In genomic region chr1:171193093-171193840, GRCm38 (mm10) we compare ENCODE assay signal across 8 mouse cellular contexts. TPM values are rescaled to one million over a fixed set of nuclear protein-coding genes. Genes with fewer than 3 reads are reported as not detected.
A peak's percentile ranks its signal among the peaks of the same experiment; 100 is the strongest.
DNase-seq lines count a peak whose midpoint lies in the region; ATAC-seq lines count a peak whose summit lies in the region.

No protein-coding gene starts in this region.

- peak; percentile 45; the same call in 1 of the 2 replicates for ATAC-seq in frontal cortex, adult (ENCODE audit: low TSS enrichment)
- peak; percentile 48 for ATAC-seq in midbrain, embryonic 13.5 days
- ATAC-seq in erythroblast, adult 5-6 weeks (replicated peaks; ENCODE audit: low FRiP score, poor library complexity, severe bottlenecking), result no peak

- no peaks in the 10 kb centered on the region for H3K9me3 ChIP-seq in midbrain, embryonic 13.5 days

- peaks cover 59% of the 10 kb centered on the region for H3K4me1 ChIP-seq in midbrain, embryonic 13.5 days (replicated peaks)

- peak overlapping the region; percentile 96 for H3K4me2 ChIP-seq in midbrain, embryonic 13.5 days (replicated peaks)

- H3K27ac ChIP-seq in midbrain, embryonic 13.5 days, result peak overlapping the region; percentile 37

- H3K4me3 ChIP-seq in midbrain, embryonic 13.5 days (replicated peaks), result peak overlapping the region; percentile 29

- H3K27me3 ChIP-seq in midbrain, embryonic 13.5 days, result peaks cover 48% of the 10 kb centered on the region

- H3K9ac ChIP-seq in midbrain, embryonic 13.5 days (replicated peaks), result peak overlapping the region; percentile 29

- no peak for DNase-seq in frontal cortex, postnatal 25 days (ENCODE audit: low spot score in 2 of 2)
- DNase-seq in embryo, embryonic 10 days (ENCODE audit: low spot score), result peak; percentile 51
- peak; percentile 25 for DNase-seq in heart, postnatal 4 days
- DNase-seq in spleen, adult 12 weeks (ENCODE audit: low spot score), result no peak
- DNase-seq in right cerebral cortex, postnatal 25 days, result no peak

- 3% methylated on average over 18 of the region's 18 CpGs for WGBS in midbrain, embryonic 13.5 days

- H3K36me3 ChIP-seq in midbrain, embryonic 13.5 days, result no peaks in the 10 kb centered on the region

RNA-seq across cellular contexts. Expression of gene Pcp4l1, which starts 2.8 kb away (rescaled TPM):
- 100 to 1,000 TPM; 109 to 138 TPM for total RNA-seq in heart, postnatal 4 days (2021)
- 17.0 and 23.0 TPM in 2 replicates for polyA plus RNA-seq in midbrain, embryonic 13.5 days (2015; fragmentation: Nextera tagmentation; extraction: Ambion mirVana)
- total RNA-seq in erythroblast, adult 5-6 weeks (2015; ENCODE audit: low replicate concordance), result not detected in 2 replicates
- total RNA-seq in erythroblast, adult 5-6 weeks (2017; ENCODE audit: low replicate concordance), result 0.84 and 3.2 TPM in 2 replicates

RNA-seq across cellular contexts. Expression of gene Nr1i3, which starts 20.5 kb away (rescaled TPM):
- not detected for total RNA-seq in heart, postnatal 4 days (2021)
- 0.30 and 0.42 TPM in 2 replicates for polyA plus RNA-seq in midbrain, embryonic 13.5 days (2015; fragmentation: Nextera tagmentation; extraction: Ambion mirVana)
- total RNA-seq in erythroblast, adult 5-6 weeks (2015; ENCODE audit: low replicate concordance), result not detected in 2 replicates
- not detected in 2 replicates for total RNA-seq in erythroblast, adult 5-6 weeks (2017; ENCODE audit: low replicate concordance)

RNA-seq across cellular contexts. Expression of gene Tomm40l, which starts 29.0 kb away (rescaled TPM):
- total RNA-seq in heart, postnatal 4 days (2021), result 10 to 100 TPM; 79.9 to 85.2 TPM
- polyA plus RNA-seq in midbrain, embryonic 13.5 days (2015; fragmentation: Nextera tagmentation; extraction: Ambion mirVana), result 33.5 and 37.9 TPM in 2 replicates
- 4.0 and 4.2 TPM in 2 replicates for total RNA-seq in erythroblast, adult 5-6 weeks (2015; ENCODE audit: low replicate concordance)
- 2.2 and 2.6 TPM in 2 replicates for total RNA-seq in erythroblast, adult 5-6 weeks (2017; ENCODE audit: low replicate concordance)

RNA-seq across cellular contexts. Expression of gene Apoa2, which starts 31.6 kb away (rescaled TPM):
- 1 to 10 TPM; 1.7 to 1.8 TPM for total RNA-seq in heart, postnatal 4 days (2021)
- polyA plus RNA-seq in midbrain, embryonic 13.5 days (2015; fragmentation: Nextera tagmentation; extraction: Ambion mirVana), result 2.6 and 5.1 TPM in 2 replicates
- not detected in 2 replicates for total RNA-seq in erythroblast, adult 5-6 weeks (2015; ENCODE audit: low replicate concordance)
- total RNA-seq in erythroblast, adult 5-6 weeks (2017; ENCODE audit: low replicate concordance), result not detected in 2 replicates

RNA-seq across cellular contexts. Expression of gene Fcer1g, which starts 40.9 kb away (rescaled TPM):
- total RNA-seq in heart, postnatal 4 days (2021), result 10 to 100 TPM in 1 of 2 experiments, 1 to 10 TPM in 1; 8.7 to 10.1 TPM
- polyA plus RNA-seq in midbrain, embryonic 13.5 days (2015; fragmentation: Nextera tagmentation; extraction: Ambion mirVana), result 20.2 and 20.8 TPM in 2 replicates
- total RNA-seq in erythroblast, adult 5-6 weeks (2015; ENCODE audit: low replicate concordance), result 269 and 282 TPM in 2 replicates
- 89.5 and 162 TPM in 2 replicates for total RNA-seq in erythroblast, adult 5-6 weeks (2017; ENCODE audit: low replicate concordance)

Comparison
In these comparisons a context has a peak if more than half of its experiments do, and no peak if none do; other contexts are left out.
1. DNase-seq: peak in embryo, embryonic 10 days (single experiment) and heart, postnatal 4 days (single experiment); none in frontal cortex, postnatal 25 days (0 of 2), spleen, adult 12 weeks (single experiment) and right cerebral cortex, postnatal 25 days (single experiment).
2. RNA of gene Pcp4l1, which starts 2.8 kb away (total RNA-seq): 109 to 138 TPM in heart, postnatal 4 days; 0.84 to 3.2 TPM in erythroblast, adult 5-6 weeks; every median in the first group is over 10 times any median in the second.
3. RNA of gene Tomm40l, which starts 29.0 kb away (total RNA-seq): 79.9 to 85.2 TPM in heart, postnatal 4 days; 2.2 to 4.2 TPM in erythroblast, adult 5-6 weeks; every median in the first group is over 10 times any median in the second.